Mouse (Mus musculus) layer of hippocampus, adult 9-10 months (tissue): ENCODE data around the gene Pom121l2.

Experiments used
- DNase-seq: peaks from one replicate; pipeline ENCODE4 v3.0.0; 2022; ENCODE audit warnings: low spot score

The Pom121l2 gene

DNA sequence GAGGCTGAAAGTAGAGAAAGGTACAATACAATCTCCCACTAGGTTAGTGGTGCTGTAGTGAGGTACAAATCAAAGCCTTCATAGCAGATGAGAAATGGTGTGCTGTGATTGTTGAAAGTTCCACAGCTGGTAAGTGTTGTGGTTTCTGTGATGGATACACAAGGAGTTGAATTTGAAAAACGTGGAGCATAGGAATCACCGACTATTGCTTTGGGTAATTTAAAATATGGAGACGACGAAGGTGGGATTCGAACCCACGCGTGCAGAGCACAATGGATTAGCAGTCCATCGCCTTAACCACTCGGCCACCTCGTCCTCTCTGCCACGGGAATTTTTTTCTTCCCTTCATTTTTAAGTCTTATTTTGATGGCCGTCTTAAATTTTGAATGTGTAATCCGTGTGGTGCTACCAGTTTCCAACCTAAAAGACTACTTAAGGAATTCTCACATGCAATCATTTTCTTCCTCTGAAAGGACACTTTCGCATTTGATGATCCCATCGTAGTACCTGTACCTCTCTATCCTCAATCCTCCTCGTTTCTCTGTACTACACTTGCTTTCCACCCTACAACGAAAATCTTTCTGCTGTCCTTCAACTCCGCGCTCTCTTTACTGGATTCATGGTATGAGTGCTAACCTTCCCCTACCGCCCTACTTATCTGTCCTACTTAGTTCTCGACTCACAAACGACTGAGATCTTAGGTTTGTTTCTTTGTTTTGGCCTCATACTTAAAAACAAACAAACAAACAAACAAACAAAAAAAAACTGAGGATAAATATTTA is 13.2 kb downstream of the Pom121l2 start:
- DNase-seq = no peak

DNA sequence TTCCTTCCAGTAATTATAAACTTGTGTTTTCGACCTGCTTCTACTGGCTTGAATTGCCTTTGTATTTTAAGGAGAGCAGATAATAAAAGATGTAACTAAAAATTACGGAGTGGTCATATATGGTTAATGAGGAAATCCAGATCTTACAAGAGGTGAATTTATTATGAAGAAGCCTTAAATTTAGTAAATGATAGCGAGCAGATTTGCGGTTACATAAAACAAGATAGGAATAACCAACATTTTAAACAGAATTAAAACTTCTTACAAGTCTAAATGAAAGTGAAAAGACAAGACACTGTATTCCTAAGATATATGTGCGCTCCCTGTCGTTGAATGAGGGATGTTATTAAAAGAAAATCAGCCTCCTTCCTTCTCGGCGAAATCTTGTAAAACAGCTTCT is 13.9 kb downstream of the Pom121l2 start:
- no peak for DNase-seq

DNA sequence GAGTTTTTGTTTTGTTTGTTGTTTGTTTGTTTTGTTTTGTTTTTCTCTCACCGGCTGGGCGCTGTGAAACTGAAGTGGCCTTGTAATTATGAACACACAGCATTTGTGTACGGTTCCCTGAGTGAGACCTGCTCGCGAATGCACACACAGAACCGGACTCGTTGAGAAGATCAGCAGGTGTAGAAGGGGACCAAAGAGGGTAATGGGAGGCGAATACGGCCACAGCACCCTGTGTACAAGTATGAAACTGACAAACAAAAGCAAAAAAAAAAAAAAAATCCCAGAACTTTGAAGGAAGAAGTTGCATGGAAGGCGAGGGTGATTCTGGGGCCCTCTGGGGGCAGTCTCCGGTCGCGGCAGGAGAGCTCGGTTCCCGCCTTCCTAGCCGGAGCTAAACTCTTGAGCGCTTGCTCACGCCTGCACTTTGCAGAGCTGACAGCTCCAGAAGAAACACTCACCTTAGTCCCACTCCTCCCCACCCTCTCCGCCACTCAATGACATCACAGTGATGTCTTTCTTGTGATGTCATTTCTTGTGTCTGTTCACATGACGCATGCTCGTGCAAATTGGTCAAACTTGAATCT is 14.4 kb downstream of the Pom121l2 start:
- no peak for DNase-seq

DNA sequence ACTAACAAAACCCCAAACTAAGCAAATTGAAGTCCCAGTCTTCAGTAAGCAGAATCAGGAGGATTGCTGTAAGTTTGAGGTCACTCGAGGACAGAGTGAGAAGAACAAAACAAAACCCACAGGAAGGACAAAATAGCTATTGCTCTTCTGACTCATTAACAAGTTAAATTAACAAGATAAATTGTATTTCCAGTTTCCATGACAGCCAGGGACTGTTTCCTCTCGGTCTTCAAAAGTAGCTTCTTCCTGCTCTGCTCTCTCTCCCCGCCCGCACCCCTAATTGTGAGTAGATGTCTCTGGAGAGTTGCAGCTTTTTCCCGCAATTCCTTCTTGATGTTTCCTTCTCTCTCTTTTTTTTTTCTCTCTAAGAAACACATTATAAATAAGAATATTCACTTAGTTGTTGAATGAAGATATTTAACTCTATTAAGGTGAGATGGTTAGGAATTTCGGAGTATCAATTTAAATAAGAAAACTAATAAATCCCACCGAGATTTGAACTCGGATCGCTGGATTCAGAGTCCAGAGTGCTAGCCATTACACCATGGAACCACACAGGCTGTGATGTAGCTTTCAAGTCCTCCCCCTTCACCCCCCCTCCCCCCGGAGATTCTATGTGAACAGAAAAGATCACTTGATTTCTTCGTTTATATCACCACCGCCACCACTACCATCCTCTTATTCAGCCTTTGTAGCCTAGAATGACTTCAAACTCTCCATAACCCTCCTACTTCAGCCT is 15.3 kb downstream of the Pom121l2 start:
- no peak for DNase-seq

DNA sequence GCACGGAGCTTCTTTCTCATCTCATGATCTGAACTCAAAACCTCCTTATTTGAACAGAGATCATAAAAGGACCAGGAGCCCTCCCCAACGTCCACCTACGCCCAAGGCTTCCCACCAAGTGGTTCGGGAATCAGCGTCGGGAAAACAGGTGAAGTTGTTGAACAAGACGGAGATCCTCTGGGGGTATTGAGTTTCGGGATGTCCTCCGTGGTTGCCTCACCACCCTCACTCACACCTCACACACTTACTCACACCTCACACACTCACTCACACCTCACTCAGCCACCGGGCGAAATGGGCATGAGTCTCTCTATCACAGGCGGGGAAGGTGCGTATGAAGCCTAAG is 15.8 kb downstream of the Pom121l2 start:
- no peak for DNase-seq

DNA sequence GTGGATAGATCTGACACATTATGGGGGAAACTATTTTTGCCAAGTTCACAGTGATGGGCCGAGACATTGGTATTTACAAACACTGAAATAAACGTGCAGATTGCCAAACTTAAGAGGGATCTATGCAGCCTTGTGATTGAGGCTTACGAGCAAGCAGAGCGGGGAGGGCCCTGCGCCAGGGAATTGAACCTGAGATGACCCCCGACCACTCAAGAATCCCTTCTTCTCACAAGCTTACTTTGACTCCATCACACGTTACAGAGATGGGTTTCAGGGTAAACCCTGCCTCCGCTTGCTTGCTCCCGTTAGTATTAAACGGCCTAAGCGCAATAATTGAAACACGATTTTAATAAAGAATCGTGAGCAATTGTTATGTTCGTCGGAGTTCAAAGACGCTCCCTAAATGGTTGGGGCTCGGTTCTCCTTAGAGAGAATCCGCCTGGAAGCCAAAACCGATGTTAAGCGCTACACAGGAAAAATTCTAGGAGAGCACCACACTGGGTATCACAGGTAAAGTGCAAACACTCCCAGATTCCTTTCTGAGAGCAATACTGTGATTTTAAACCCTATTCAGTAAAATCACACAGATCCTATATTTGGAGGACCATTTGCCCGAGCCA is 16.3 kb downstream of the Pom121l2 start:
- no peak for DNase-seq

DNA sequence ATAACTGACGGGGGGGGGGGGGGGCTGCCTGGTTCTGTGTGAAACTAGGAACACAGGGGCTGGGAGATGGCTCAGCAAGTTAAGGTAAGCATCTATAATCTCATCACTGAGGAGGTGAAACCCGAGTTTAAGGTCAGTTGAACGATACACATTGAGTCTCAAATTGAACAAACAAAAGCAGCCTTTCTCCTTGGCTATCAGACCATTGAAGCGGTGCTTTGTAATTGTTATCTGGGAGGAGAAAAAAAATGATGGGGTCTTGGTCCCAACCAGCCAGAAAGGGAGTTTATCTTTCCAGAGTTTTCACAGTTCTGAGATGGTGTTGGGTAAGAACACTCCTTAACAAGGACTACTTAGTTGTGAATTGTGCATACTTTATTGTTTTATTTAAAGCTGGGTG is 16.8 kb downstream of the Pom121l2 start:
- no peak for DNase-seq

DNA sequence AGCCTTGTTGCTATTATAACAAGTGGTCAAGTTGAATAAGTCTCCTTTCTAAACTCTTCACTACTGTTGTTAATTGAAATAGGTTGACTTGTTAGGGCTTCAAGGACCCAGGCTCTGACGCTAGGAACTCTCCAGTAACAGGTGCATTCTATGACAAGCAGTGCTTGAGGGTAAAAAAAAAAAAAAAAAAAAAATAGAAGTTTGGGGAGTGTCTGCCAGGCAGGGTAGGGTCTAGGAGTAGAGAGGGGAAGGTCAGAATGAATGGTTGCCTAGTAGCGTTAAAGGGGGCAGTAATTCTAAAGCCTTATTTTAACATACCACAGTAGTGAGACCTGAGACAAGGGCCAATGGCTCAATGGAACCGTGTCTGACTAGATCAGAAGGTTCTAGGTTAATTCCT is 17.4 kb downstream of the Pom121l2 start:
- no peak for DNase-seq

DNA sequence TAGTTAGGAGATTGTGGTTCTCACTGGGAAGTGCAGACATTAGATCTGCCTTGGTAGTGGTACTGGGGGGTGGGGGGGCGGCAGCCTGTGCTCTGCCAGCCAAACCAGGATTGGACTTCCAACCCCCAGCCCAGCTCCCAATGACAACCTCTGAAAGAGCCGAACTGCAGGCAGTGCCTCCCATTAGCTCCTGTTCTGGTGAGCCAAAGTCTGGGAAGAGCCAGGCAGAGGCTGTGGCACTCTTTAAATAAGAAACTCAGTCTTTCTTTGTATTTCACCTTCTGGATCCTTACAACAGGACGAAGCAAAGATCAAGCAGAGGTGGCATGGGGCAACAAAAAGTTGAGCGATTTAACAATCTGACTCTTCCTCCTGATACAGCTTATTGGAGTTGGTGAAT is 18.2 kb downstream of the Pom121l2 start:
- no peak for DNase-seq

DNA sequence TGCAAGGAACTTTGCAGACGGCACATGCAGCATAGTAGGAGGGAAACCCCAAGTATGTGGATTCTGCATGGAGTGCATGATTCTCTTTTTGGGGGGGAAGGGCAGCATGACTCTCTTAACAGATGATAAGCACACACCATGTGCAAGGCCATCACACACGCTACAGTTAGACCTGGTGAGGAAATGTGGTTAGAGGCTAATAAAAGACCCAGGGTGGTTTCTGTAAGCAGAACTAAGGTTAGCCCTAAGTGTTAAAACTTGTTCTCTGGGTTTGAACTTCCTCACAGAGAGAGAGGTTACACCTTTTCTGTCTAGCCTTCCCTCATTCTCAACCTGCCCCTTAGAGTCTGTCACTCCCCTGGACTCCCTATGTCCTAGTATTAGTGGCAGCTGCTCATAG is 20.4 kb downstream of the Pom121l2 start:
- DNase-seq = no peak

DNA sequence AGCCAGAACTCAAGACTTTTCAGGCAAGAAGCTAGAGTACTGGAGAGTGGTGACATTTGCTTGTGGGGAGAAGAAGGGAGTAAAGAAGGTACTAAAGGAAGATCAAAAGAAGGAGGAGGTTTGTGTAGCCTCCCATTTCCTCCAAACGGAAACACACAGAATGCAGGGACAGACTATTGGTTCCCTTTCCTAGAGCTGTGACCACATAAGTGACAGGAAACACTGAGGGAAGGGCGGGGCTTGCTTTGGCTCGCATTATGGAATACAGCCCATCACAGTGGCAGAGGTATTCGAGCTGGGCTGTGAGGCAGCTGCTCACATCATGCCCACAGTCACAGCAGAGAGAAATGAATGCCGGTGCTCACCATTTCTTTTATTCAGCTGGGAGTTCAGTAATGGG is 20.8 kb downstream of the Pom121l2 start:
- no peak for DNase-seq

DNA sequence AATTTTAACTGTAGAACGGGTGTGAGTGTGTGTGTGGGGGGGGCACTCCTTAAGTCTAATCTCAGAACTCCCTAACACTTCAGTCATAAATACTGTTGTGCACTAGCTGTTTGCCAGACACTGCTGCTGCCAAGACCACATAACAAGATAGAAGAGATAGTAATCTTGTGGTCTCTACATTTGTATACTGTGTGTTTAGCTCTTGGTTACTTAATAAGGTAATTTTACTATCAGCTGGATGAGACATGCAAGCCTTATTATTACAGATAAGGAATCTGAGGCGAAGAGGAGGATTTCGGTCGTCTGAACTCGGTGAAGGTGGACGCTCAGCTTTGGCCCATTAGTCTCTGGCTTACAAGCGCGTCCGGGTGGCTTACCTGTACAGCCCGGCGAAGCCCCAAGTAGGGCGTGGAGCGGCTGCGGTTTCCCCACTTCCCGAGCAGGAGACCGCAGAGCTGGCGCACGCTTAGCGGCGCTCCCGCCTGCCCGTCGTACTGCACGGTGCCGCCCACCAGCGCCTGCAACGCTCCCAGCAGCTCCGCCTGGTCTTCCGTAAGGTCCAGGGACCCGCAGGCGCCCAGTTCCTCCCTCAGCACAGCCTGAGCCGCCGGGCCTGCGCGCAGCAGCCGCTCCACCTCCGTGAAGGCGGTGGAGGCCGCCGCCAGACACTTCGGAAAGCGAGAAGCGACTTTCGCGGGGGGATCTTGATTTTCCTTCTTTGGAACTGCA is 24.8 kb downstream of the Pom121l2 start:
- no peak for DNase-seq

DNA sequence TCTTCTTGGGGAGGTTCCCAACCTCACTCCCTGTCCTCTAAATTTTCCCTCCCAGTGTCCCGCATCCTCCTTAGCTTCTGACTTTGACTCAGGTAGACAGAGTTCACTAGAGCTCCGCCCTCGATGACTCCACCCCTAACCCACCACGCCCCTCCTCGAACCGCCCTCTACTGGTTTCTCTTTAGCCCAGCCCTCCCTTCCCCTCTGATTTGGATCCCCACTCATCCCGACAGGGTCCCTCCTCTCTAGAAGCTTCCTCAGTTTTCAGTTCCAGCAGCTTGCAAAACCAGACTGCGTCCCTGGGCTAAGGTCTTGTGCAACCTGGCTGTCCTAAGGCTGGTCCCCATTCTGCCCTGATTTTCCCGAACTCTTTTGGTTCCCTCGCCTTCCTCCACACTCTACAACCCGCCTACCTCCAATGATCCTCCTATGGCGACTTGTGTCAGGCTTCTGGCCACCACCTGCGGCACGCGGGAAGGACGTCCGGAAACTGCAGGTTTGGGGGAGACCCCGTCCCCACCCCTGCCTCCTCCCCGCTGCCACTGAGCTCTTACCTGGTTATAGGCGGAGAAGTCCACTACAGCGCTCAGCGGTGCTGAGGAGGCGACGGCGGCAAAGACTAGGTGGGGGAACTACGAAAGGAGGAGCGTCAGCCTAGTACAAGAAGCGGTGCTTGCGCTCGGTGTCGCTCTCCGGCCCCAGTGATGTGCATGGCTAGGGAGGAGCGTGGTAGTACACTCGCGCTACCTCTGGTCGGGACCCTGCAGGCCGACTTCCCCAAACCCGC is 25.5 kb downstream of the Pom121l2 start:
- no peak for DNase-seq

DNA sequence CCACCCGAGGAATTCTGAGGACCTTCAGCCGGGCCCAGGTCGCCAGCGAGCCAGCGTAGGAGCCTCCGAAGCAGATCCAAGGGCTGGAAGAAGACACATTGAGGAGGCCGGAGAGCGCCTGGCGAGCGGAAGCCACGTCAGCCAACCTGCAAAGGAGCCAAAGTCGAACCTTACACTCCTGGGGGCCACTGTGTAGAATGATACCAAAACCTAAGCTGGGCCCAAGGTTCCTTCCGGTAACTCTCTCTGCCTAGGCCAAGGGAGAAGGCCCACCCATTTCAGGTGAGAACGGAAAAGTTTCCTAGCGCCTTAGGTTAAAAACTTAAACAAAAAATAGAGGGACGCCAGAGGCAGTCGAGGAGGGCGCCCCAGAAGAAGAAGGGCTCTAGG is 26.1 kb downstream of the Pom121l2 start:
- no peak for DNase-seq

DNA sequence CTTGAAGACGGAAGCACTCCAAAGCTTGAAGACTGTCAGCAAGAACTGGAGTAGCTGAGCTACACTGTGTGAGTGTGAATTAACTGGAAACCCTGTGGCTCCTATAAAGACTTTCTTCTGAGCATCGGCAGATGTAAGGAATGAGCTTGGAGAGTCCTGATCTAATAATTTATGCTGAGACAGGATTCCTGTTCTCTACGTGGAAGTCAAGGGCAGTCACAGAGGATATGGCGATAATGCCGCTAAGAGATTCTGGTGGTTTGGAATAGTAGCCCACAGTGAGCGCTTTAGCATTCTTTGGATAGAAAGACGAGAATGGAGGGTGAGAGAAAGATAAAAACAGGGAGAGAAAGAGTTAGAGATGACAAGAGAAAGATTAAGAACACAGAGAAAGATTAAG is 26.9 kb downstream of the Pom121l2 start:
- no peak for DNase-seq

DNA sequence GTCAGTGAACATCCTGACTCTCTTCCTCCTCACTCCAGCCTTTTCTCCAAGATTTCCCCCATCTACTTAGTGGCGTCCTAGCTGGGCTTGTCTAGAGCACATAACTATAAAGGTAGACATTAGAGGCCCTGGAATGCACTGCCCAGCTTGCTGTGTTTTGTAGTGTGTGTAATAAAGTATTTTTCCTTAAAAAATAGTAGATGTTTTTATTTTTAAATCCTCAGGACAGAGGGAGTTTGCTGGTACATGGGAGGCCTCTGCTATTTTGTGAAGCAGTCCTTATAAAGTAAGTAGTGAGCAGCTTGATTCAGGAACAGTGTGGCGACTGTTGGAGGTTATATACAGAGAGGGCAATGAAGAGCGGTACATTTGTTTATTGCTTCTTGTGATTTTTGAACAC is 27.7 kb downstream of the Pom121l2 start:
- no peak for DNase-seq

DNA sequence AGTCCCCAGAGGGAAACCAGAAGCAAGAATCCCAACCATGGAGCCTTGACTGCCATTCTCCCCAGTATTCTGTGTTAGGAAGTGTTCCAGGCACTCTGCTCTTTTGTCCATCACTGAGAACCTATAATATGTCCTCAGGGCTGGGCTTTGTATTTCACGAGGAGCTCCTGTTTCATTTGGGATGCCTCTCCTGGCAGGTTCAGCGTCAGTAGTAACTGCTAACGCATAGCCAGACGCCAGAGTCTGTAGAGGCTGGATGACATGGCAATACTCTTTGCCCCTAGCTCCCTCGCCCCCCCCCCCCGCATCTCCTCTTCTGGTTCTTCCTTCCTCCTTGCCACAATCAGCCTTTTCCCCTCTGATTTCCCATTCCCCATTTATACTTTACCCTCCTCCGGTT is 28.6 kb downstream of the Pom121l2 start, which contains the start of gene Prss16:
Gene Prss16 (minus strand): TSS at position 101 of the 400 bp plus-strand sequence.
- DNase-seq = no peak

DNA sequence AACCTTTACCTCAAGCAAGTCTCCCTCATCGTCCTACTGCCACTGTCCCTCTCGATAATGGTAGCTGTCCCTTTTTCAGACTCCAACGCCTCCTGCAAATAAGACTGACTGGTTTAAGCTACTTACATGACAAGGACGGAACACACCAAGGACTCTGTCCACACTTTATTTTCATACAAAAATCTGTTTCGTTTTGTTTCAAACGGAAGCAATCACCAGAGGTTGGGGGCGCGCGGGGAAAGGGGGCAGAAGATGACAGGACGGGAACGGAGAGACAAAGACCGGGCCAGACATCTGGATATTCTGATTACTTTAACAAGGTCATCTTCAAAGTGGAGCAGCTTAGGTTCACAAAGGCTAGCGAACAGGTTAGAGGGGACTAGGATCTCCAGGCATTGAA is 32.7 kb downstream of the Pom121l2 start:
- DNase-seq = no peak

DNA sequence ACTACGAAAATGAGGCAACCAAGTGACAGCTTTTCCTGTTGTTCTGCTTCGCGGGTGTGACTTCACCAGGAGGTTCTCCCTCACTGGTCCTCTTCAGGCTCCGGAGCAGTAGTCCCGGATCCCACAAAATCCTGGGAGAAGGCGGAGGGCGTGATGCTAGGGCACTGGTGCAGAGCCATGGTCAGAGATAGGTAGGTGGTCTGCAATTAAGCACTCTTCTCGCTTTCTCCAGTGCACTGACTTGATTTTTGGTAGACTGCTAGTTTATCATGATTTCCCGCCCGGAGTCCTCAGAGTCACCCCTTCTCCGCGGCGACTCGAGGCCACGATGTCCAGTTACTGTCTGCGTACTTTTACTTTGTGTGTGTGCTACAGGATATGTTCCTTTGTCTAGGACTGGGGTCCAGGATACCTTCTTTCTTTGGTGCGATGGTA is 33.4 kb downstream of the Pom121l2 start:
- DNase-seq = no peak

DNA sequence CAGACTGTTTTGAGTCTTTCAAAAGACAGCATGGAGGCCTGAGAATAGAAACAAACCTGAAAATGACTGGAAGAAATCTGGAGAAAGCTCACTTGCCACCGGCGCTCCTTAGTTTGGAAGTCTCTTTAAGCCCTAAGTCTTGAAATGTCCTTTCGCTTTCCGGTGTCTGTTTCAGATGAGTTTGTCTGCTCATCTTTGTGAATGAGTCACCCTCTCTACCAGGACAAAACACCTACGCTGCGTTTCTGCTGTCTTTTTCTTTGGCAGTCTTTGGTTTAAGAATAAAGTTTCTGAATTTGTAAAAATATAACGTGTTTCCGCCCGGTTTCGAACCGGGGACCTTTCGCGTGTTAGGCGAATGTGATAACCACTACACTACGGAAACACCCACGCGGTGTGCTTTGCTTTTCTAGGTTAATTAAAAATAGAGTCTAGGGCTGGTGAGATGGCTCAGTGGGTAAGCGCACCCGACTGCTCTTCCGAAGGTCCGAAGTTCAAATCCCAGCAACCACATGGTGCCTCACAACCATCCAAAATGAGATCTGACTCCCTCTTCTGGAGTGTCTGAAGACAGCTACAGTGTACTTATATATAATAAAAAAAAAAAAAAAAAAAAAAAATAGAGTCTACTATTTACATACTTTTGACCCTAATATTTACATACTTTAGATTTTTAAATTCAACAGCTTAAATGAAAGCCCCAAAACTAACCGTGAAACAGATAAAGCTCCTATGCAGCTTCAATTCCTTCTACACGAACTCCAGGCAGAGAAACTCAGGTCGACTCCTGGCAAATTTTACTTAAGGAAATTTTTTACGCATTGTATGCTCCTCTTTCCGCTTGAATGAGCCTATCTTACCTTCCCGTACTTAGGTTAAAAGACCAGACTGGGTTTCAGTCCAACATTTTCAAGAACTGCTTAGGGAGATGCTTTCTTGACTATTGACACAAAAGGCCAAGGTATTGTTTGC is 34.8 kb downstream of the Pom121l2 start:
- peak; percentile 69 for DNase-seq
